Mouse (Mus musculus) MEL (cell line): ENCODE measurements at regions not wholly inside any gene's neighbourhood (a gene's known extent, or its start where the extent isn't known, plus 50 kb on each side); places are given as distances from the start of the nearest gene placed in this dataset.

Experiments
- DNase-seq: peaks from one replicate; pipeline ENCODE4 v3.0.0; 2011; ENCODE audit warnings: low read depth, low spot score
- H3K27ac ChIP-seq: 2 replicates; pipeline ENCODE4 v1.5.1; 2012; ENCODE audit warnings: low read depth, mild to moderate bottlenecking, control low read depth, low read length, moderate library complexity; ENCODE audit not compliant: control insufficient read depth
- H3K27me3 ChIP-seq, 2 experiments: fragments of 150-350 bp in 1 of 2; sonication (generic) in 1 of 2; 2 replicates each; pipeline ENCODE4 v1.6.1; 2012; ENCODE audit warnings: low read length in 2 of 2, mild to moderate bottlenecking in 2 of 2, improper control_type of control experiment in 1 of 2, moderate library complexity in 1 of 2; ENCODE audit not compliant: insufficient read depth in 2 of 2, control insufficient read depth in 1 of 2
- H3K36me3 ChIP-seq, 2 experiments: 2 replicates each; pipeline ENCODE4 v1.6.1; 2012 to 2014; ENCODE audit warnings: low read length in 2 of 2, improper control_type of control experiment in 1 of 2, inconsistent platforms in 1 of 2, mild to moderate bottlenecking in 1 of 2; ENCODE audit not compliant: insufficient read depth in 2 of 2, control insufficient read depth in 1 of 2
- H3K4me1 ChIP-seq, 2 experiments: fragments of 150-350 bp in 1 of 2; sonication (generic) in 1 of 2; 2 replicates each; pipeline ENCODE4 v1.6.1; 2012; ENCODE audit warnings: low read length in 2 of 2, improper control_type of control experiment in 1 of 2, mild to moderate bottlenecking in 1 of 2; ENCODE audit not compliant: insufficient read depth in 2 of 2, control insufficient read depth in 1 of 2
- H3K4me3 ChIP-seq, 2 experiments: fragments of 150-350 bp in 1 of 2; sonication (generic) in 1 of 2; 2 replicates each; pipeline ENCODE4 v1.5.1; 2012; ENCODE audit warnings: low read depth in 2 of 2, low read length in 2 of 2, mild to moderate bottlenecking in 2 of 2, moderate library complexity in 2 of 2, control low read depth in 1 of 2, improper control_type of control experiment in 1 of 2; ENCODE audit not compliant: control insufficient read depth in 1 of 2, insufficient read depth in 1 of 2
- H3K79me2 ChIP-seq: 2 replicates; pipeline ENCODE4 v1.6.1; 2012; ENCODE audit warnings: mild to moderate bottlenecking, low read length, moderate library complexity; ENCODE audit not compliant: control insufficient read depth, poor library complexity, insufficient read depth
- H3K9ac ChIP-seq: 2 replicates; pipeline ENCODE4 v1.6.1; 2012; ENCODE audit warnings: low read depth, mild to moderate bottlenecking, control low read depth, low read length, moderate library complexity; ENCODE audit not compliant: control insufficient read depth, poor library complexity, severe bottlenecking
- H3K9me3 ChIP-seq: fragments of 150-350 bp; sonication (generic); replicated peaks from 2 replicates; pipeline ENCODE4 v1.6.1; 2012; ENCODE audit warnings: mild to moderate bottlenecking, low read length, improper control_type of control experiment, moderate library complexity; ENCODE audit not compliant: insufficient read depth
- CHD1 ChIP-seq: IDR thresholded peaks from 2 replicates; pipeline ENCODE4 v1.6.1; 2012; ENCODE audit warnings: low read depth, mild to moderate bottlenecking, inconsistent platforms, low read length, improper control_type of control experiment
- CTCF ChIP-seq, 3 experiments: IDR thresholded peaks in 2 of 3; conservative IDR thresholded peaks in 1 of 3; 2 replicates each; pipeline ENCODE4 v1.5.1; 2011 to 2012; ENCODE audit warnings: low read length in 3 of 3, low read depth in 2 of 3, mild to moderate bottlenecking in 2 of 3, improper control_type of control experiment in 1 of 3, inconsistent platforms in 1 of 3, mixed read lengths in 1 of 3, moderate library complexity in 1 of 3; ENCODE audit not compliant: control insufficient read depth in 1 of 3, insufficient read depth in 1 of 3, poor library complexity in 1 of 3, severe bottlenecking in 1 of 3
- E2F4 ChIP-seq: IDR thresholded peaks from 2 replicates; pipeline ENCODE4 v1.6.1; 2011; ENCODE audit warnings: low read depth, low read length, improper control_type of control experiment, borderline replicate concordance
- ELF1 ChIP-seq: IDR thresholded peaks from 2 replicates; pipeline ENCODE4 v1.6.1; 2014; ENCODE audit warnings: low read depth, mild to moderate bottlenecking, inconsistent platforms, low read length, improper control_type of control experiment, moderate library complexity
- ETS1 ChIP-seq: IDR thresholded peaks from 2 replicates; pipeline ENCODE4 v1.6.1; 2012; ENCODE audit warnings: low read depth, mild to moderate bottlenecking, inconsistent platforms, low read length, improper control_type of control experiment, moderate library complexity
- GABPA ChIP-seq: IDR thresholded peaks from 2 replicates; pipeline ENCODE4 v1.6.1; 2012; ENCODE audit warnings: low read depth, mild to moderate bottlenecking, inconsistent platforms, low read length, improper control_type of control experiment, moderate library complexity
- GATA1 ChIP-seq: IDR thresholded peaks from 2 replicates; pipeline ENCODE4 v1.6.1; 2011; ENCODE audit warnings: low read depth, low read length, improper control_type of control experiment
- HCFC1 ChIP-seq: IDR thresholded peaks from 2 replicates; pipeline ENCODE4 v1.6.1; 2012; ENCODE audit warnings: low read depth, mild to moderate bottlenecking, inconsistent platforms, low read length, improper control_type of control experiment, moderate library complexity
- MAX ChIP-seq: IDR thresholded peaks from 2 replicates; pipeline ENCODE4 v1.6.1; 2011; ENCODE audit warnings: low read length, improper control_type of control experiment
- MXI1 ChIP-seq: IDR thresholded peaks from 2 replicates; pipeline ENCODE4 v1.6.1; 2011; ENCODE audit warnings: mild to moderate bottlenecking, low read depth, low read length, improper control_type of control experiment
- MYB ChIP-seq: IDR thresholded peaks from 2 replicates; pipeline ENCODE4 v1.6.1; 2011; ENCODE audit warnings: mild to moderate bottlenecking, low read depth, low read length, improper control_type of control experiment
- MYC ChIP-seq: IDR thresholded peaks from 2 replicates; pipeline ENCODE4 v1.6.1; 2011; ENCODE audit warnings: low read depth, mild to moderate bottlenecking, low read length, improper control_type of control experiment, moderate library complexity
- NELFE ChIP-seq: IDR thresholded peaks from 2 replicates; pipeline ENCODE4 v1.6.1; 2011; ENCODE audit warnings: low read depth, low read length, improper control_type of control experiment
- POLR2AphosphoS2 ChIP-seq: IDR thresholded peaks from 2 replicates; pipeline ENCODE4 v1.6.1; 2011; ENCODE audit warnings: low read length, improper control_type of control experiment
- POLR2AphosphoS5 ChIP-seq: IDR thresholded peaks from 2 replicates; pipeline ENCODE4 v1.6.1; 2012; ENCODE audit warnings: low read depth, borderline replicate concordance, mild to moderate bottlenecking, inconsistent platforms, low read length, moderate library complexity, mixed read lengths
- RCOR1 ChIP-seq: IDR thresholded peaks from 2 replicates; pipeline ENCODE4 v1.6.1; 2012; ENCODE audit warnings: low read depth, mild to moderate bottlenecking, inconsistent platforms, low read length, improper control_type of control experiment
- SMC3 ChIP-seq: IDR thresholded peaks from 2 replicates; pipeline ENCODE4 v1.6.1; 2011; ENCODE audit warnings: low read depth, low read length, improper control_type of control experiment
- TAL1 ChIP-seq: IDR thresholded peaks from 2 replicates; pipeline ENCODE4 v1.6.1; 2012; ENCODE audit warnings: mild to moderate bottlenecking, inconsistent platforms, low read length, moderate library complexity, mixed read lengths
- TCF12 ChIP-seq: IDR thresholded peaks from 2 replicates; pipeline ENCODE4 v1.6.1; 2014; ENCODE audit warnings: low read depth, mild to moderate bottlenecking, inconsistent platforms, low read length, improper control_type of control experiment, moderate library complexity
- UBTF ChIP-seq: IDR thresholded peaks from 2 replicates; pipeline ENCODE4 v1.6.1; 2012; ENCODE audit warnings: low read depth, mild to moderate bottlenecking, inconsistent platforms, low read length, improper control_type of control experiment, moderate library complexity, borderline replicate concordance; ENCODE audit not compliant: insufficient read depth
- USF1 ChIP-seq: IDR thresholded peaks from 2 replicates; pipeline ENCODE4 v1.6.1; 2014; ENCODE audit warnings: low read depth, mild to moderate bottlenecking, inconsistent platforms, low read length, improper control_type of control experiment, moderate library complexity
- ZC3H11A ChIP-seq: IDR thresholded peaks from 2 replicates; pipeline ENCODE4 v1.6.1; 2012; ENCODE audit warnings: low read depth, mild to moderate bottlenecking, inconsistent platforms, low read length, improper control_type of control experiment
- ZKSCAN1 ChIP-seq: IDR thresholded peaks from 2 replicates; pipeline ENCODE4 v1.6.1; 2012; ENCODE audit warnings: low read depth, mild to moderate bottlenecking, inconsistent platforms, low read length, improper control_type of control experiment, moderate library complexity

- no peak overlapping the region for H3K27ac ChIP-seq
- H3K36me3 ChIP-seq: no peaks in the 10 kb centered on the region
- no peaks in the 10 kb centered on the region for H3K9me3 ChIP-seq
- DNase-seq: no peak
- H3K4me1 ChIP-seq: no peaks in the 10 kb centered on the region
- no peaks in the 10 kb centered on the region for H3K79me2 ChIP-seq
- no peaks in the 10 kb centered on the region for H3K27me3 ChIP-seq
- H3K9ac ChIP-seq: no peak overlapping the region
- no peak overlapping the region for H3K4me3 ChIP-seq
- TF ChIP-seq E2F4: no peak
- no peak for TF ChIP-seq MYB
- no peak for TF ChIP-seq MXI1
- TF ChIP-seq POLR2AphosphoS2: no peak
- no peak for TF ChIP-seq ELF1
- TF ChIP-seq GABPA: no peak
- TF ChIP-seq UBTF: no peak
- TF ChIP-seq ETS1: no peak
- no peak for TF ChIP-seq RCOR1
These were observed 187.6 kb downstream of the Nr2f2 start for GRCm38 (mm10) chr7:70178956-70179355.

- no peaks in the 10 kb centered on the region for H3K27me3 ChIP-seq
- H3K9me3 ChIP-seq: no peaks in the 10 kb centered on the region
- no peaks in the 10 kb centered on the region for H3K4me1 ChIP-seq
- H3K27ac ChIP-seq: no peak overlapping the region
- H3K79me2 ChIP-seq: no peaks in the 10 kb centered on the region
- no peak overlapping the region for H3K9ac ChIP-seq
- H3K4me3 ChIP-seq: no peak overlapping the region
- TF ChIP-seq USF1 (no peak), CHD1 (no peak), ZC3H11A (no peak), E2F4 (no peak), SMC3 (no peak), POLR2AphosphoS2 (no peak), HCFC1 (no peak), POLR2AphosphoS5 (no peak)
- H3K36me3 ChIP-seq: no peaks in the 10 kb centered on the region
- no peak for DNase-seq
These were observed 188.5 kb downstream of the Nr2f2 start for GRCm38 (mm10) chr7:70178006-70178405.

DNA sequence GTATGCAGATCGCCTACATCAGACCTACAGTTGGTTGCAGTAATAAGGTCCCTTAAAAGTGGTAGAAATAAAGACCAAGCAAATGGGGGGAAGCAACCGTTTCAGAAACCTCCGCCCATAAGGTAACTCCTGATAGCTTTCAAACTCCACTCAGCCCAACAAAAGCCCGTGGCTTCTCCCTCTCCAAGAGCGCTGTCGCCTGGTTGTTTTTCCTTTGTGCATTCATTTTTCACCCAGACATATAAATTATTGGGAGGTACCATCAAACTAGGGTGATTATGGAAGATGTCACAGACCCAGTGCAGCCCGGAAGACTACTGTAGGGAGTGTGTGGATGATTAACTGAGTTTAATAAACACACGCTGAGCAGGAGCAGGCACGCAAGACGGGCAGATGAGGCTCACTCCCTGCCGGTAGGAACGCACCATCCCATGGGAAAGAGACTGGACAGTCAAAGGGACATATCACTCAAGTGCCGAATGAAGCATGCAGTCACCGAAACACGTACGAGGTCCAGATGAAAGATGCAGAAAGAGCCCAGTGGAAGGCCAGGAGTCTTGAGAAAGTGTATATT is 189.8 kb downstream of the Nr2f2 start:
- TF ChIP-seq CTCF (IDR thresholded peaks at IDR 0.05 in 2 of 3, conservative IDR thresholded peaks at IDR 0.05 in 1 of 3; ENCODE audit: control insufficient read depth in 1 of 3, insufficient read depth in 1 of 3, low read depth in 2 of 3, low read length in 3 of 3, poor library complexity in 1 of 3, severe bottlenecking in 1 of 3) (no peak), MAX (no peak), POLR2AphosphoS5 (no peak), NELFE (no peak), MYC (no peak), UBTF (no peak), ZC3H11A (no peak), GATA1 (no peak), ELF1 (no peak), ZKSCAN1 (no peak), TCF12 (no peak), TAL1 (no peak)
- Histone ChIP-seq H3K4me1 (no peaks in the 10 kb centered on the region), H3K27me3 (no peaks in the 10 kb centered on the region), H3K4me3 (no peak overlapping the region), H3K9me3 (no peaks in the 10 kb centered on the region), H3K27ac (no peak overlapping the region), H3K79me2 (no peaks in the 10 kb centered on the region), H3K36me3 (no peaks in the 10 kb centered on the region), H3K9ac (no peak overlapping the region)
- DNase-seq: no peak
